Mouse (Mus musculus): ENCODE results near the gene Hmx2. TPM values are rescaled to one million over a fixed set of nuclear protein-coding genes. Genes with fewer than 3 reads are reported as not detected.

Gene Hmx2
- polyA plus RNA-seq, 1 experiment from 2014 or later = 0.46 TPM

GRCm38 (mm10) chr7:131556116-131556515 is 7.5 kb downstream of the Hmx2 start:
- ATAC-seq (ENCODE audit: low FRiP score, low TSS enrichment) = no peak
- Histone ChIP-seq H3K9me3 (ENCODE audit: low read length) (no peaks in the 10 kb centered on the region), H3K27me3 (ENCODE audit: insufficient read depth, low read length) (peaks cover 81% of the 10 kb centered on the region), H3K4me2 (replicated peaks; ENCODE audit: low read depth, low read length) (peak overlapping the region; percentile 27), H3K4me1 (ENCODE audit: insufficient read depth, low read length) (peaks cover 19% of the 10 kb centered on the region), H3K36me3 (ENCODE audit: insufficient read depth, low read length) (no peaks in the 10 kb centered on the region), H3K4me3 (ENCODE audit: low read length) (no peak overlapping the region), H3K9ac (replicated peaks; ENCODE audit: low read length) (no peak overlapping the region), H3K27ac (ENCODE audit: low read length) (no peak overlapping the region)
- 2% methylated on average over 9 of the region's 9 CpGs for WGBS

- Histone ChIP-seq H3K4me3 (ENCODE audit: low read length) (no peak overlapping the region), H3K36me3 (ENCODE audit: insufficient read depth, low read length) (no peaks in the 10 kb centered on the region), H3K4me2 (replicated peaks; ENCODE audit: low read depth, low read length) (no peak overlapping the region), H3K27me3 (ENCODE audit: insufficient read depth, low read length) (peaks cover 75% of the 10 kb centered on the region), H3K9ac (replicated peaks; ENCODE audit: low read length) (no peak overlapping the region), H3K9me3 (ENCODE audit: low read length) (no peaks in the 10 kb centered on the region), H3K27ac (ENCODE audit: low read length) (no peak overlapping the region), H3K4me1 (ENCODE audit: insufficient read depth, low read length) (peaks cover 24% of the 10 kb centered on the region)
- ATAC-seq (ENCODE audit: low FRiP score, low TSS enrichment) = no peak
- under 1% methylated on average over 37 of the region's 37 CpGs for WGBS
These were observed 8.1 kb downstream of the Hmx2 start for GRCm38 (mm10) chr7:131556541-131557271.

- Histone ChIP-seq H3K36me3 (ENCODE audit: insufficient read depth, low read length) (peaks cover 7% of the 10 kb centered on the region; the same call in 1 of the 2 replicates), H3K27me3 (ENCODE audit: insufficient read depth, low read length) (peaks cover 65% of the 10 kb centered on the region), H3K27ac (ENCODE audit: low read length) (no peak overlapping the region), H3K9ac (replicated peaks; ENCODE audit: low read length) (no peak overlapping the region), H3K4me1 (ENCODE audit: insufficient read depth, low read length) (peaks cover 30% of the 10 kb centered on the region), H3K9me3 (ENCODE audit: low read length) (no peaks in the 10 kb centered on the region), H3K4me3 (ENCODE audit: low read length) (no peak overlapping the region), H3K4me2 (replicated peaks; ENCODE audit: low read depth, low read length) (no peak overlapping the region)
- WGBS = 31% methylated on average over 2 of the region's 2 CpGs
- ATAC-seq (ENCODE audit: low FRiP score, low TSS enrichment) = no peak
These were observed 9.2 kb downstream of the Hmx2 start for GRCm38 (mm10) chr7:131557751-131558150.

GRCm38 (mm10) chr7:131559986-131560696 is 11.6 kb downstream of the Hmx2 start, which contains the start of gene Bub3:
TSS of gene Bub3 (plus strand) at chr7:131560222.
- Histone ChIP-seq H3K27me3 (ENCODE audit: insufficient read depth, low read length) (peaks cover 41% of the 10 kb centered on the region), H3K4me1 (ENCODE audit: insufficient read depth, low read length) (peaks cover 20% of the 10 kb centered on the region), H3K36me3 (ENCODE audit: insufficient read depth, low read length) (peaks cover 20% of the 10 kb centered on the region), H3K9me3 (ENCODE audit: low read length) (no peaks in the 10 kb centered on the region), H3K4me2 (replicated peaks; ENCODE audit: low read depth, low read length) (peak within 1 kb of the TSS; percentile 65), H3K9ac (replicated peaks; ENCODE audit: low read length) (peak within 1 kb of the TSS; percentile 95), H3K27ac (ENCODE audit: low read length) (peak within 1 kb of the TSS; percentile 92), H3K4me3 (ENCODE audit: low read length) (peak within 1 kb of the TSS; percentile 86)
- peak; percentile 96 for ATAC-seq (ENCODE audit: low FRiP score, low TSS enrichment)
- WGBS = under 1% methylated on average over 46 of the region's 51 CpGs

GRCm38 (mm10) chr7:131560697-131561042 is 12.1 kb downstream of the Hmx2 start:
- Histone ChIP-seq H3K36me3 (ENCODE audit: insufficient read depth, low read length) (peaks cover 20% of the 10 kb centered on the region), H3K4me2 (replicated peaks; ENCODE audit: low read depth, low read length) (peak overlapping the region; percentile 65), H3K27ac (ENCODE audit: low read length) (peak overlapping the region; percentile 92), H3K4me3 (ENCODE audit: low read length) (peak overlapping the region; percentile 86), H3K9me3 (ENCODE audit: low read length) (no peaks in the 10 kb centered on the region), H3K9ac (replicated peaks; ENCODE audit: low read length) (peak overlapping the region; percentile 95), H3K4me1 (ENCODE audit: insufficient read depth, low read length) (peaks cover 15% of the 10 kb centered on the region), H3K27me3 (ENCODE audit: insufficient read depth, low read length) (peaks cover 36% of the 10 kb centered on the region)
- WGBS = under 1% methylated on average over 14 of the region's 14 CpGs
- ATAC-seq (ENCODE audit: low FRiP score, low TSS enrichment) = peak; percentile 72

GRCm38 (mm10) chr7:131575246-131575645 is 26.7 kb downstream of the Hmx2 start:
- H3K9me3 ChIP-seq (ENCODE audit: low read length) = no peaks in the 10 kb centered on the region
- peaks cover 27% of the 10 kb centered on the region for H3K36me3 ChIP-seq (ENCODE audit: insufficient read depth, low read length)
- H3K27me3 ChIP-seq (ENCODE audit: insufficient read depth, low read length) = no peaks in the 10 kb centered on the region
- no peak overlapping the region for H3K4me2 ChIP-seq (replicated peaks; ENCODE audit: low read depth, low read length)
- WGBS = 80% methylated on average over 6 of the region's 6 CpGs
- no peak for ATAC-seq (ENCODE audit: low FRiP score, low TSS enrichment)
- H3K4me3 ChIP-seq (ENCODE audit: low read length) = no peak overlapping the region
- no peak overlapping the region for H3K27ac ChIP-seq (ENCODE audit: low read length)
- no peak overlapping the region for H3K9ac ChIP-seq (replicated peaks; ENCODE audit: low read length)
- no peaks in the 10 kb centered on the region for H3K4me1 ChIP-seq (ENCODE audit: insufficient read depth, low read length)

GRCm38 (mm10) chr7:131582178-131582577 is 33.6 kb downstream of the Hmx2 start:
- no peak for ATAC-seq (ENCODE audit: low FRiP score, low TSS enrichment)
- Histone ChIP-seq H3K9me3 (ENCODE audit: low read length) (no peaks in the 10 kb centered on the region), H3K4me3 (ENCODE audit: low read length) (no peak overlapping the region), H3K27me3 (ENCODE audit: insufficient read depth, low read length) (no peaks in the 10 kb centered on the region), H3K4me2 (replicated peaks; ENCODE audit: low read depth, low read length) (no peak overlapping the region), H3K4me1 (ENCODE audit: insufficient read depth, low read length) (no peaks in the 10 kb centered on the region), H3K9ac (replicated peaks; ENCODE audit: low read length) (no peak overlapping the region), H3K27ac (ENCODE audit: low read length) (no peak overlapping the region), H3K36me3 (ENCODE audit: insufficient read depth, low read length) (no peaks in the 10 kb centered on the region)
- 20% methylated on average over 9 of the region's 9 CpGs for WGBS

GRCm38 (mm10) chr7:131585551-131585950 is 37.0 kb downstream of the Hmx2 start:
- Histone ChIP-seq H3K36me3 (ENCODE audit: insufficient read depth, low read length) (no peaks in the 10 kb centered on the region), H3K4me3 (ENCODE audit: low read length) (no peak overlapping the region), H3K9ac (replicated peaks; ENCODE audit: low read length) (no peak overlapping the region), H3K9me3 (ENCODE audit: low read length) (no peaks in the 10 kb centered on the region), H3K27ac (ENCODE audit: low read length) (no peak overlapping the region), H3K4me2 (replicated peaks; ENCODE audit: low read depth, low read length) (no peak overlapping the region), H3K4me1 (ENCODE audit: insufficient read depth, low read length) (no peaks in the 10 kb centered on the region), H3K27me3 (ENCODE audit: insufficient read depth, low read length) (no peaks in the 10 kb centered on the region)
- 82% methylated on average over 5 of the region's 5 CpGs for WGBS
- ATAC-seq (ENCODE audit: low FRiP score, low TSS enrichment) = no peak

GRCm38 (mm10) chr7:131597779-131598482 is 49.4 kb downstream of the Hmx2 start:
- H3K9me3 ChIP-seq (ENCODE audit: low read length) = no peaks in the 10 kb centered on the region
- 0 out of 2 replicates have a peak, but pooled peaks cover 5% of the 10 kb centered on the region for H3K4me1 ChIP-seq (ENCODE audit: insufficient read depth, low read length)
- no peak overlapping the region for H3K9ac ChIP-seq (replicated peaks; ENCODE audit: low read length)
- H3K27ac ChIP-seq (ENCODE audit: low read length) = no peak overlapping the region
- ATAC-seq (ENCODE audit: low FRiP score, low TSS enrichment) = peak; percentile 46; the same call in 1 of the 2 replicates
- no peak overlapping the region for H3K4me2 ChIP-seq (replicated peaks; ENCODE audit: low read depth, low read length)
- 0 out of 2 replicates have a peak, but pooled peaks cover 5% of the 10 kb centered on the region for H3K27me3 ChIP-seq (ENCODE audit: insufficient read depth, low read length)
- H3K36me3 ChIP-seq (ENCODE audit: insufficient read depth, low read length) = no peaks in the 10 kb centered on the region
- H3K4me3 ChIP-seq (ENCODE audit: low read length) = no peak overlapping the region
- 15% methylated on average over 12 of the region's 12 CpGs for WGBS
